Mouse (Mus musculus): Measurements from ENCODE around the gene Gm20503. TPM values are rescaled to one million over a fixed set of nuclear protein-coding genes. Genes with fewer than 3 reads are reported as not detected.

The Gm20503 gene
- polyA plus RNA-seq, 1 experiment from 2014 or later: 15.4 TPM

GRCm38 (mm10) chr4:59040397-59041287 is 37.6 kb downstream of the Gm20503 start:
- no peaks in the 10 kb centered on the region for H3K9me3 ChIP-seq
- peaks cover 21% of the 10 kb centered on the region; the same call in 1 of the 2 replicates for H3K36me3 ChIP-seq
- H3K27ac ChIP-seq: no peak overlapping the region
- no peaks in the 10 kb centered on the region for H3K27me3 ChIP-seq
- H3K9ac ChIP-seq: no peak overlapping the region
- WGBS: 90% methylated on average over 11 of the region's 11 CpGs
- H3K4me2 ChIP-seq (replicated peaks): no peak overlapping the region
- ATAC-seq (ENCODE audit: insufficient number of reproducible peaks, insufficient read depth, low FRiP score, low TSS enrichment): no peak
- 0 out of 2 replicates have a peak, but pooled peaks cover 5% of the 10 kb centered on the region for H3K4me1 ChIP-seq
- H3K4me3 ChIP-seq: no peak overlapping the region

- H3K9me3 ChIP-seq: no peaks in the 10 kb centered on the region
- peaks cover 21% of the 10 kb centered on the region; the same call in 1 of the 2 replicates for H3K36me3 ChIP-seq
- no peak overlapping the region for H3K4me3 ChIP-seq
- H3K4me2 ChIP-seq (replicated peaks): no peak overlapping the region
- no peak for ATAC-seq (ENCODE audit: insufficient number of reproducible peaks, insufficient read depth, low FRiP score, low TSS enrichment)
- no peak overlapping the region for H3K9ac ChIP-seq
- WGBS: 97% methylated on average over 5 of the region's 5 CpGs
- no peak overlapping the region for H3K27ac ChIP-seq
- H3K4me1 ChIP-seq: no peaks in the 10 kb centered on the region
- H3K27me3 ChIP-seq: no peaks in the 10 kb centered on the region
These were observed 40.1 kb downstream of the Gm20503 start for GRCm38 (mm10) chr4:59043074-59043473.

DNA sequence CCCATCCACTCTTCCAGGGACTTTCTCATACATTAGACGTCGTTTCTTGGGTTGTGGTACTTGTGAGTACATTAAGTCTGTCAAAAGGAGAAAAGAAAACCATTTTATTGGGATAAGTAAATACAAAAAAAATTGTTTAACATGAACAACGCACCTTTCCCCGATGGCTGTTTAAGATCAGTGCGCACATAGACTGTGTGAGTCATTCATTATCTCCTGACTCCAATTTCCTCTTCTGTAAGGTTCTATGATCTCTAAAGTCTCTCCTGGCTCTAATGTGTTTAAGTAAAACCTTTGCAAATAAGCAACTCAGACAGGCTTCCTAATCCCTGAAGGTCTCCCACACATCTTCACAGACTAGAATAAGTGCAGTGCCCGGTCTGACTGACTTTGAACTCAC is 40.9 kb downstream of the Gm20503 start:
- H3K27ac ChIP-seq: no peak overlapping the region
- no peak overlapping the region for H3K4me3 ChIP-seq
- H3K4me1 ChIP-seq: no peaks in the 10 kb centered on the region
- H3K27me3 ChIP-seq: no peaks in the 10 kb centered on the region
- peaks cover 20% of the 10 kb centered on the region; the same call in 1 of the 2 replicates for H3K36me3 ChIP-seq
- no peak overlapping the region for H3K9ac ChIP-seq
- H3K9me3 ChIP-seq: no peaks in the 10 kb centered on the region
- WGBS: 90% methylated on average over 6 of the region's 6 CpGs
- no peak overlapping the region for H3K4me2 ChIP-seq (replicated peaks)
- ATAC-seq (ENCODE audit: insufficient number of reproducible peaks, insufficient read depth, low FRiP score, low TSS enrichment): no peak

DNA sequence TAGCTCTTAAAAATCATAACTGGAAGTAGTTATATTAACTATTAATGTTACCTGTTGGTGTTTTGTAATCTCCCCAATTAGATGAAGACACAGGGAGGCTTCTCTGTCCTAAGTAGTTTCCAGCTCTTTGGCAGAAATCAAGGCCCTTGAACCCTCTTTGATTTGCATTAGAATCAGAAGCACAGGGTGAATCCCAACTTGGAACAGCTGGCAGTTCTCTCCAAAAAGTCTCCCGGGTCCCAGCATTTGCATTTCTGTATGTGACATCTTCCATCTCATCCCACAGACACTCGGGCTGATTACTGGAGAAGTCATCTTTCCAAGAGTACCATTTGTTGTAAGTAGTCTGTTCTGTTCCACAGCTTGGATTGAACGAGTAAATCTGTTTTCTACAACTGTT is 44.2 kb downstream of the Gm20503 start:
- Histone ChIP-seq H3K4me1 (no peaks in the 10 kb centered on the region), H3K27ac (no peak overlapping the region), H3K27me3 (no peaks in the 10 kb centered on the region), H3K4me2 (replicated peaks) (no peak overlapping the region), H3K9ac (no peak overlapping the region), H3K36me3 (peaks cover 5% of the 10 kb centered on the region; the same call in 1 of the 2 replicates), H3K9me3 (no peaks in the 10 kb centered on the region), H3K4me3 (no peak overlapping the region)
- no peak for ATAC-seq (ENCODE audit: insufficient number of reproducible peaks, insufficient read depth, low FRiP score, low TSS enrichment)
- WGBS: 38% methylated on average over 3 of the region's 3 CpGs

GRCm38 (mm10) chr4:59051081-59051480 is 48.1 kb downstream of the Gm20503 start:
- no peak for ATAC-seq (ENCODE audit: insufficient number of reproducible peaks, insufficient read depth, low FRiP score, low TSS enrichment)
- 87% methylated on average over 1 of the region's 1 CpGs for WGBS
- H3K9me3 ChIP-seq: no peaks in the 10 kb centered on the region

DNA sequence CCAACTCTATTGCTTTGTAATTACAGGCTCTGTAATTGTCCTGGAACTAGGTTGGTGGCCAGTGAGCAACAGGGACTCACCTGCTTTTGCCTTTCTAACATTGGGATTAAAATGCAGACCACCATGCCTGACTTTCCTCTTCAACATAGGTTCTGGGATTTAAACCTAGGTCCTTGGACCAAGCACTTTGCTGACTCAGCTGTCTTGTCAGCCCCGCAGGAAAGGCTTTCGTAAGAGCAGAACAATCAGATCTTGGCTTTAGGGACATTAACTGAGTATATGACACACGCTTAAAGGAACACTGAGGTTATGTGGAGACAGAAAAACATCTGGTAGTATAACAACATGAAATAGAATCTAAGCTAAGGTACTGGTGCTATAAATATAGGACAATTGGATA is 54.9 kb downstream of the Gm20503 start:
- H3K4me3 ChIP-seq: no peak overlapping the region
- no peaks in the 10 kb centered on the region for H3K9me3 ChIP-seq
- H3K27me3 ChIP-seq: no peaks in the 10 kb centered on the region
- no peaks in the 10 kb centered on the region for H3K4me1 ChIP-seq
- H3K27ac ChIP-seq: no peak overlapping the region
- H3K36me3 ChIP-seq: no peaks in the 10 kb centered on the region
- H3K9ac ChIP-seq: no peak overlapping the region
- 82% methylated on average over 3 of the region's 3 CpGs for WGBS
- no peak for ATAC-seq (ENCODE audit: insufficient number of reproducible peaks, insufficient read depth, low FRiP score, low TSS enrichment)
- no peak overlapping the region for H3K4me2 ChIP-seq (replicated peaks)

More at GRCm38 (mm10) chr4:59051081-59051480, 48.1 kb downstream of the Gm20503 start:
- Histone ChIP-seq H3K4me3 (no peak overlapping the region), H3K36me3 (no peaks in the 10 kb centered on the region), H3K9ac (no peak overlapping the region), H3K27me3 (no peaks in the 10 kb centered on the region), H3K4me2 (replicated peaks) (no peak overlapping the region), H3K27ac (no peak overlapping the region), H3K4me1 (no peaks in the 10 kb centered on the region)

- no peak for ATAC-seq (ENCODE audit: insufficient number of reproducible peaks, insufficient read depth, low FRiP score, low TSS enrichment)
- H3K27ac ChIP-seq: no peak overlapping the region
- WGBS: 68% methylated on average over 12 of the region's 12 CpGs
- no peaks in the 10 kb centered on the region for H3K9me3 ChIP-seq
- no peaks in the 10 kb centered on the region for H3K27me3 ChIP-seq
- no peak overlapping the region for H3K9ac ChIP-seq
- no peak overlapping the region for H3K4me2 ChIP-seq (replicated peaks)
- H3K4me1 ChIP-seq: no peaks in the 10 kb centered on the region
- no peak overlapping the region for H3K4me3 ChIP-seq
- H3K36me3 ChIP-seq: no peaks in the 10 kb centered on the region
These were observed 59.5 kb downstream of the Gm20503 start for GRCm38 (mm10) chr4:59062526-59062925.

DNA sequence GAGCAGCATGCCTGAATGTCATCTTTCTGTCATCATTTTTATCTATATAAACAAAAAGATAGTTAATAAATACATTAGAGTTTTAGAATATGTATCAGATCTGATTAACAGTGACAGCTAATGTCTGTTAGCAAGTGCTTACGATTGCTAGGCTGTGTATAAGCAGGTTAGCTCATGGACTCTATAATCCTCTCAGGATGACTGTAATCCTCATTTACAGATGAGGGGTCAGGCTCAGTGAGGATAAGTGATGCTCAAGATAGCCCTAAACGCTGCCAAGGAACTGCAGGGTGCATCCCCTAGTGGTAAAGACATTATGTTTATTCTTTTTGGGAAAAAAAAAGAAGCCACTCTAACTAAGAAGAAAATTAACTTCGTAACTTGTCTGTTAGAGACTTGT is 66.3 kb downstream of the Gm20503 start:
- Histone ChIP-seq H3K9me3 (no peaks in the 10 kb centered on the region), H3K27ac (no peak overlapping the region), H3K27me3 (no peaks in the 10 kb centered on the region), H3K36me3 (no peaks in the 10 kb centered on the region), H3K4me1 (no peaks in the 10 kb centered on the region), H3K4me3 (no peak overlapping the region), H3K4me2 (replicated peaks) (no peak overlapping the region), H3K9ac (no peak overlapping the region)
- 52% methylated on average over 3 of the region's 3 CpGs for WGBS
- no peak for ATAC-seq (ENCODE audit: insufficient number of reproducible peaks, insufficient read depth, low FRiP score, low TSS enrichment)

GRCm38 (mm10) chr4:59083430-59083829 is 80.4 kb downstream of the Gm20503 start:
- H3K4me3 ChIP-seq: no peak overlapping the region
- H3K4me1 ChIP-seq: no peaks in the 10 kb centered on the region
- H3K9me3 ChIP-seq: no peaks in the 10 kb centered on the region
- 74% methylated on average over 2 of the region's 2 CpGs for WGBS
- H3K9ac ChIP-seq: no peak overlapping the region
- H3K4me2 ChIP-seq (replicated peaks): no peak overlapping the region
- no peaks in the 10 kb centered on the region for H3K27me3 ChIP-seq
- no peaks in the 10 kb centered on the region for H3K36me3 ChIP-seq
- no peak overlapping the region for H3K27ac ChIP-seq
- no peak for ATAC-seq (ENCODE audit: insufficient number of reproducible peaks, insufficient read depth, low FRiP score, low TSS enrichment)

DNA sequence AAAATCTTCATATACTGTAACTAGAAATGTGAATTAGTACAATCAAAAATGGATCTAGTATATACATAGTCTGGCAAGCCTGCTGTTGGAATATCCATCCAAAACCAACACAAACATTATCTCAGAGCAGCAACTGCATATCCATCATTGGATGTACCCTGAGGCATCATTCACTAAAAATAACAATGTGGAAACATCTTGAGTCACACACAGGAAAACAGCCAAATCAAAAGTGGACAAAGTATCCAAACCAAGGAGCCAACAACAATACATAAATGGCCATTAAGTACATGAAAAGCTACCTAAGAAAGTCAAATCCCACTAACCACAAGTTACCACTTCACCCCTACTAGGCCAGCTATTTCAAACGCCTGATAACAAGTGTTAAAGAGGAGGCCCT is 86.4 kb downstream of the Gm20503 start:
- H3K36me3 ChIP-seq: no peaks in the 10 kb centered on the region
- no peak overlapping the region for H3K27ac ChIP-seq
- ATAC-seq (ENCODE audit: insufficient number of reproducible peaks, insufficient read depth, low FRiP score, low TSS enrichment): no peak
- H3K4me1 ChIP-seq: no peaks in the 10 kb centered on the region
- H3K9ac ChIP-seq: no peak overlapping the region
- no peaks in the 10 kb centered on the region for H3K27me3 ChIP-seq
- H3K4me2 ChIP-seq (replicated peaks): no peak overlapping the region
- no peak overlapping the region for H3K4me3 ChIP-seq
- no peaks in the 10 kb centered on the region for H3K9me3 ChIP-seq
- WGBS: 47% methylated on average over 1 of the region's 1 CpGs

All from embryonic facial prominence, embryonic 12.5 days (tissue).